Mouse (Mus musculus): ENCODE data around the gene Chrm3. TPM values are rescaled to one million over a fixed set of nuclear protein-coding genes. Genes with fewer than 3 reads are reported as not detected.

The Chrm3 gene
- polyA plus RNA-seq, 1 experiment from 2014 or later, result 3.4 TPM

GRCm38 (mm10) chr13:9904455-9904854 lies 456.2 kb downstream of the Chrm3 start:
- Histone ChIP-seq H3K4me2 (no peak overlapping the region), H3K27ac (replicated peaks) (no peak overlapping the region), H3K4me3 (replicated peaks) (no peak overlapping the region), H3K9ac (replicated peaks) (no peak overlapping the region), H3K4me1 (no peaks in the 10 kb centered on the region), H3K9me3 (replicated peaks) (no peaks in the 10 kb centered on the region), H3K27me3 (replicated peaks) (no peaks in the 10 kb centered on the region), H3K36me3 (no peaks in the 10 kb centered on the region)
- no peak for ATAC-seq (ENCODE audit: low FRiP score)

DNA sequence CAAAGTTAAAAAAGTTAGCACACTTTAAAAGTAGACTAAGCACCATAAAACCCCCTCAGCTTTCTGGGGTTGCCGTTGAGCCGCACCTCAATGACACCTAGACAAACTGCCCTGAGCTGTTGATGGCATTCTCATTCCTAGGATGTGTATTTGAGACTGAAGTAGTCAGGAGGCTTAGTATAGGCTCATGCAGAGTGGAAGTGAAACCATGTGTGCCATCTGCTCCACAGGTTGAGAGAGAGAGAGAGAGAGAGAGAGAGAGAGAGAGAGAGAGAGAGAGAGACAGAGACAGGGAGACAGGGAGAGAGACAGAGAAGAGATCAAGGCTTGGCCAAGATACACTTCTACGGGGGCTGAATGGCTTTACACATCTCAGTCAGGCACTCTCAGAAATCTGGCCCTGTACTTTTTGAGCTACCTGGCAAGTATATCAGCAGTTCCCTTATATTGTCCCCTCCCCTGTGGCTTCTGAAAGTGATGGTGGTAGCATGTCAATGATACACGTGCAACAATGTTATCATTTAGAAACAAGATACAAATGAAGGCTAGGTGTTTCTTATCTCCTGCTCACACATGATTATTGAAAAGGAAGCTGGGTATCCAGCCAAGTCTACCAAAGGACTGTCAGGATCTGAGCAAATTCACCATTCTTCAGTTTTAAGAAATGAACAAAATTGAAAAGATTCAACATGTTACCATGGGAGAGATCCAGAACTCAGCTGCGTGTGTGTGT lies 459.8 kb downstream of the Chrm3 start:
- no peaks in the 10 kb centered on the region for H3K4me1 ChIP-seq

DNA sequence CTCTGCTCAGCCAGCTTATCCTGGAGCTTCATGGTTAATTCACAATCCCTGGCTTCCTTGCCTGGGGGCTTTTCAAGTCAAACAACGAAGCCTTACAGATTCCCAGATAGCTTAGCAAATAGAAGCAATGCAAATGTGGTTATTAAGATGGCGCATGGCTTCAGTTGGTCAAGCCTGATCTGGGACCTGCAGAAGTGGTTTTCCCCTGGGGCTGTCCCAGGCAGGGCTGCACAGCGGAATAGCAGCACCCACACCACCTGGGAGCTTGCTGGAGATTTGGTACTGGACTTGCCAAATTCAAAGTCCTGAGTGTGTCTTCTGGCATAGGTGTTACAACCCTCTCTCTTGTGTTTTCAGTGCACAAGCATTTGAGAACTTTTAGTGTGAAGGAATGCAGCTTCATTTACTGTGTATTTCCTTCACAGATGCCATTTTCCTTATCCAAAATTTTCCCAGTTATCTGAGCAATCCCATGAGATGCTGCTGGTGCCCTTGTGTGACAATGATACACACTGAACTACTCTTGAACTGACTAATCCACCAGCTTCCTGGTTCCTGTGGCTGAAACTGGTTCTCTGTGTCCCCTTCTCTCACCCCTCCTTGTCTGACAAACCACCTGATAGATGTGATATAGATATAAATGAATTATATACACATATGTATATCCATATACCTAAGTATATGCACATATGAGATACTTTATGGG lies 461.8 kb downstream of the Chrm3 start:
- no peak overlapping the region for H3K4me2 ChIP-seq
- WGBS, result 79% methylated on average over 3 of the region's 3 CpGs
- H3K4me3 ChIP-seq (replicated peaks), result no peak overlapping the region
- no peaks in the 10 kb centered on the region for H3K9me3 ChIP-seq (replicated peaks)
- H3K36me3 ChIP-seq, result no peaks in the 10 kb centered on the region
- H3K27ac ChIP-seq (replicated peaks), result no peak overlapping the region
- H3K27me3 ChIP-seq (replicated peaks), result no peaks in the 10 kb centered on the region
- no peak overlapping the region for H3K9ac ChIP-seq (replicated peaks)
- H3K4me1 ChIP-seq, result no peaks in the 10 kb centered on the region
- no peak for ATAC-seq (ENCODE audit: low FRiP score)

More for the DNA sequence above, 459.8 kb downstream of the Chrm3 start:
- Histone ChIP-seq H3K36me3 (no peaks in the 10 kb centered on the region), H3K9me3 (replicated peaks) (no peaks in the 10 kb centered on the region), H3K27me3 (replicated peaks) (no peaks in the 10 kb centered on the region), H3K4me3 (replicated peaks) (no peak overlapping the region), H3K27ac (replicated peaks) (no peak overlapping the region), H3K9ac (replicated peaks) (no peak overlapping the region), H3K4me2 (no peak overlapping the region)
- 89% methylated on average over 5 of the region's 5 CpGs for WGBS
- ATAC-seq (ENCODE audit: low FRiP score), result no peak

DNA sequence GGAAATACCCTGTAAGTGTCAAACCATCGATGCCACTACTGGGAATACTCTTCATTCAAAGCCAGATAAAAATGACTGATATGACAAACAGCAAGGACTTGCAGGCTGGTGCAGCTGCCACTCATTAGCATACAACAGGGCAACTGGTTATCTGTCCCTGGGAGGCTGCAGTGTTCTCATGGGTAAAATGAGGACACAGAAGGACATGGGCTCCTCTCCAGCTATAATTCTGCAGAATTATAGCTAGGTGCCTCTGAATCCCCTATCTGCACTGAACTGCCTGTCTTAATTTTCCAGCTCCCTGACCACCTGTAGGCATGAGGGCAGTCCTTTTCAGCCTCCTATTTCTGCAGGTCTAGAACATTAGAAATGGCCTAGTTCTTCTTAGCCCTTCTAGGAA lies 463.4 kb downstream of the Chrm3 start:
- Histone ChIP-seq H3K9ac (replicated peaks) (no peak overlapping the region), H3K4me3 (replicated peaks) (no peak overlapping the region), H3K9me3 (replicated peaks) (no peaks in the 10 kb centered on the region), H3K27ac (replicated peaks) (no peak overlapping the region), H3K4me2 (no peak overlapping the region), H3K27me3 (replicated peaks) (no peaks in the 10 kb centered on the region), H3K4me1 (no peaks in the 10 kb centered on the region), H3K36me3 (no peaks in the 10 kb centered on the region)
- no peak for ATAC-seq (ENCODE audit: low FRiP score)
- WGBS, result 69% methylated on average over 1 of the region's 1 CpGs

GRCm38 (mm10) chr13:9895045-9895625 lies 465.5 kb downstream of the Chrm3 start:
- H3K27me3 ChIP-seq (replicated peaks), result no peaks in the 10 kb centered on the region
- no peaks in the 10 kb centered on the region for H3K36me3 ChIP-seq
- WGBS, result 91% methylated on average over 11 of the region's 11 CpGs
- no peak overlapping the region for H3K27ac ChIP-seq (replicated peaks)
- H3K9me3 ChIP-seq (replicated peaks), result no peaks in the 10 kb centered on the region
- H3K4me2 ChIP-seq, result no peak overlapping the region
- ATAC-seq (ENCODE audit: low FRiP score), result no peak
- no peaks in the 10 kb centered on the region for H3K4me1 ChIP-seq
- H3K9ac ChIP-seq (replicated peaks), result no peak overlapping the region
- H3K4me3 ChIP-seq (replicated peaks), result no peak overlapping the region

DNA sequence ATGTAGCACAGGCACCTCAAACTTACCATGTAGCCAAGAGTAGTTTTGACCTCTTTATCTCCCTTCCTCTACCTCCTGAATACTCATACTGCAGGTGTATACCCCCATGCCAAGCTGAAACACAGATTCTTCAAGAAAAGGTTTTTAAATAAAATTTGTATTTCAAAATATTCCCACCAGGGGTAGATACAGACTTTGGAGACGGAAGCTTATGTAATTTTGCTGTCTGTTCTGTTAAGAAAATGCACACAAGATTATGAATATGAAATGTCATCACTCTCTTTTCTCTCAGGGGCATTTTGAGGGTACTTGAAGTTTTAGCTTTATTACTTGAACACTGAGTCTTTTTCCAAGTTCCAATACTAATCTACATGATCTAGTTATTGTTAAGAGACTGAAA lies 469.6 kb downstream of the Chrm3 start:
- Histone ChIP-seq H3K9me3 (replicated peaks) (no peaks in the 10 kb centered on the region), H3K27me3 (replicated peaks) (no peaks in the 10 kb centered on the region), H3K4me1 (no peaks in the 10 kb centered on the region), H3K36me3 (no peaks in the 10 kb centered on the region), H3K27ac (replicated peaks) (no peak overlapping the region), H3K9ac (replicated peaks) (no peak overlapping the region), H3K4me2 (no peak overlapping the region), H3K4me3 (replicated peaks) (no peak overlapping the region)
- no peak for ATAC-seq (ENCODE audit: low FRiP score)
- 74% methylated on average over 1 of the region's 1 CpGs for WGBS

DNA sequence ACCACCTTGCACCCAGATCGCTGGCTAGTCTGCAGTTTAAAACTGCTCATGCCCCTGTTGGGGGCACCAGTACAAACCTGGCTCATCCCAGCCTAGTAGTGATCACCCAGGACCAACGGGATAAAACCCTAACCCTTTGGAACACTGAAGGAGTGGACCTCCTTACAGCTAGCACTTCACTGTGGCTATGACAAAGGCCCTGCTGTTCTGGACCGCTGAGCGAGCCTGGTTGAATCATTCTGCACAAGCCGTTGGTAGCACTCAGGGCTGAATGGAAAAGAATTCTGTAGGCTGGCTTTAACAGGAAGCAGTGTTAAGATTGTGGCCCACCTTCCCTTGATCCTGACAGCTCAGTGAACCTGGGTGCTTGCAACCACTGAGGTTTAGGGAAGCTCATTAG lies 470.2 kb downstream of the Chrm3 start:
- Histone ChIP-seq H3K36me3 (no peaks in the 10 kb centered on the region), H3K9ac (replicated peaks) (no peak overlapping the region), H3K9me3 (replicated peaks) (no peaks in the 10 kb centered on the region), H3K27ac (replicated peaks) (no peak overlapping the region), H3K4me1 (no peaks in the 10 kb centered on the region), H3K27me3 (replicated peaks) (no peaks in the 10 kb centered on the region), H3K4me2 (no peak overlapping the region), H3K4me3 (replicated peaks) (no peak overlapping the region)
- no peak for ATAC-seq (ENCODE audit: low FRiP score)
- 51% methylated on average over 5 of the region's 5 CpGs for WGBS

- ATAC-seq (ENCODE audit: low FRiP score), result no peak
- Histone ChIP-seq H3K4me1 (no peaks in the 10 kb centered on the region), H3K36me3 (no peaks in the 10 kb centered on the region), H3K4me3 (replicated peaks) (no peak overlapping the region), H3K27ac (replicated peaks) (no peak overlapping the region), H3K9ac (replicated peaks) (no peak overlapping the region), H3K9me3 (replicated peaks) (no peaks in the 10 kb centered on the region), H3K27me3 (replicated peaks) (no peaks in the 10 kb centered on the region), H3K4me2 (no peak overlapping the region)
- 68% methylated on average over 1 of the region's 1 CpGs for WGBS
These were observed 470.7 kb downstream of the Chrm3 start for GRCm38 (mm10) chr13:9889954-9890353.

DNA sequence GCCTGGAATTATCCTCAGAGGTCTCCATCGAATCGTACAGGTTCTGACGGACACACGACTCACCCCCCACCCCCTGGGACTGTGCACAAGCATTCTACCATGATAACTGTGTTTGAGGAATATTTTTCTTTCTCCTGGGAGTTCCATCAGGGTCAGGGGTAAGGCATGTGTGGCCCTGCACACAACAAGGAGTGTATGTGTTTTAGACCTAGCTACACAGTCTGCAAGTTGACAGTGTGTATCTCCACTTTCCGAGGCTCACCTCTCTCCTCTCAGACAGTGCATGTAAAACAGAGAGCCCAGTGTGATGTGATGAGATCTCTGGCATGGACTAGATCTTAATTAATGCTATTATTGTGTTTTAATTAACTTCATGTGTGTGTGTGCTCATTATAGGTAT lies 472.4 kb downstream of the Chrm3 start:
- no peaks in the 10 kb centered on the region for H3K36me3 ChIP-seq
- 84% methylated on average over 5 of the region's 5 CpGs for WGBS
- no peaks in the 10 kb centered on the region for H3K9me3 ChIP-seq (replicated peaks)
- H3K4me3 ChIP-seq (replicated peaks), result no peak overlapping the region
- no peak overlapping the region for H3K27ac ChIP-seq (replicated peaks)
- no peak for ATAC-seq (ENCODE audit: low FRiP score)
- no peaks in the 10 kb centered on the region for H3K4me1 ChIP-seq
- H3K9ac ChIP-seq (replicated peaks), result no peak overlapping the region
- H3K27me3 ChIP-seq (replicated peaks), result no peaks in the 10 kb centered on the region
- H3K4me2 ChIP-seq, result no peak overlapping the region

DNA sequence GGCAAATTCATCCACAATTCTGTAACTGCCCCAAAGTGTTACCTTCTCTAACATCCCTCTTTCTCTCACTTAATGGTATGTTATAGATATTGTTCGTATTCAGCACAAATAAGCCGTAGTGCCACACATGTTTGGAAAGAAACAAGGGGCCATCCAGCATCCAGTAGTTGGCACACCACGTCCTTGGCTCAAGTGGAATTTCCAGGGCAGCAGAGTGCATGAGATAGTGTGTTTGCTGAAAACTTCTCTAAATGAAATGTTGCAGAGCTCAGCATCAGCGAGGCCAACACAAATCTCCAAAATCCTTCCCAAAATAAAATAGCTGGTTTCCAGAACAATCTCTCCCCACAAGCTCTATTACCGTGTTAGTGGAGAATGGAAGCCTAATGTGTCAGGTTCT lies 473.4 kb downstream of the Chrm3 start:
- WGBS, result 92% methylated on average over 5 of the region's 5 CpGs
- Histone ChIP-seq H3K4me1 (no peaks in the 10 kb centered on the region), H3K4me3 (replicated peaks) (no peak overlapping the region), H3K9me3 (replicated peaks) (no peaks in the 10 kb centered on the region), H3K9ac (replicated peaks) (no peak overlapping the region), H3K27ac (replicated peaks) (no peak overlapping the region), H3K36me3 (no peaks in the 10 kb centered on the region), H3K4me2 (no peak overlapping the region), H3K27me3 (replicated peaks) (no peaks in the 10 kb centered on the region)
- ATAC-seq (ENCODE audit: low FRiP score), result no peak

DNA sequence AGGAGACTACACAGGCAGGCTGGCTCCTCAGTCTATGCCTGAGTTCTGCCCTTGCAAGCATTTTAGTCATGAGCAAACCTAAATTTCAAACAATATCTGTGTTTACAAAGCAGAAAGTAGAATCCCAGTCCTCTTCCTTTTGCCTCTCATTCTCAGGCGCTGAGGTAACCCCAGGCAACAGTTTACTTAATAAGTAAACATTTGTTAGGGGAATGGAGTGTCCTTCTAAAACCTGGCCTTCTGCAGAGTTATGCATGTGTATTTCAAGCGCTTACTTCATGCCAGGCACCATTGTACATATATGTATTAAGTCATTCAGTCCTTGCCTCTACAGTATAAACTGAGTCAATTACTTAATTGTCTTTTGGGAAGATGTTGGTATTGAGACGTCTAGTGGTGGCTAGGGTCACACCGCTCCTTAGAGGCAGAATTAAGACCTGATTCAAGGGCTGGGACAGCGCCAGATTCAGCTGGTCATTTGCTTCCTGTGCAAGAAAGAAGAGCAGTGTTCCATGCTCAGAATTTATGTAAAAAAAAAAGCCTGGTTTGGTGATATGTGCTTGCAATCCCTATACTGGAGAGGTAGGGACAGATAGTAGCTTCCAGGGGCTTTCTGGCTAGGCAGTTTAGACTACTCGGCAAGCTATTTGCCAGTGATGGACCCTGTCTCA lies 474.0 kb downstream of the Chrm3 start:
- H3K4me3 ChIP-seq (replicated peaks), result no peak overlapping the region
- no peak for ATAC-seq (ENCODE audit: low FRiP score)
- 81% methylated on average over 6 of the region's 6 CpGs for WGBS

More for the DNA sequence above, 474.0 kb downstream of the Chrm3 start:
- no peak overlapping the region for H3K4me2 ChIP-seq
- no peak overlapping the region for H3K27ac ChIP-seq (replicated peaks)
- H3K36me3 ChIP-seq, result no peaks in the 10 kb centered on the region
- no peaks in the 10 kb centered on the region for H3K27me3 ChIP-seq (replicated peaks)
- no peaks in the 10 kb centered on the region for H3K4me1 ChIP-seq
- no peaks in the 10 kb centered on the region for H3K9me3 ChIP-seq (replicated peaks)
- H3K9ac ChIP-seq (replicated peaks), result no peak overlapping the region
